Mouse (Mus musculus): ENCODE data around the gene Abcb6. TPM values are rescaled to one million over a fixed set of nuclear protein-coding genes. Genes with fewer than 3 reads are reported as not detected.

The Abcb6 gene
- polyA plus RNA-seq (2015; fragmentation: Nextera tagmentation; extraction: Ambion mirVana): 13.9 and 17.1 TPM in 2 replicates

DNA sequence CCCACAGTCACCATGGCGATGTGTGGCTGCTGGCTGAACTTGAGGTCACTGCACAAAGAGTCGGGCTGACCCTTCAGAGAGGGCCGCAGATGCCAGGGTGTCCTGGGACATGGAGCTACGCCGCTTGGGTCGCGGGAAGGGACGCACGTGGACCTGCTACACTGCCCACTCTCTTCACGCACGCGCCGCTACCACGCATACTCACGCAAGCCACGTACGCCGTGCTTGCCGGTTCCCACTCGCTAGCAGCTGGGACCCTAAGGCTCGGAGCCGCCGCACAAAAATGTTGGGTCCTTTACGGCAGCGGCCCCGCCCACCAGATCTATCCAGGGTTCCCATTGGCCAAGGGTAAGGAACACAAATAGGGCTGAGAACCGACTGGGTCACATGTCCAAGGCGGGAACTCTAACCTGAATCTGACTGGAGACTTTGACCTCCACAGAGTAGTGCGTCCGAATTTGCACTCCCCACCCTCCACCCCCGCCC lies at the start of gene Abcb6:
TSS of gene Abcb6 (minus strand) at position 288 of the 486 bp plus-strand sequence.
- peaks cover 49% of the 10 kb centered on the region for H3K36me3 ChIP-seq (ENCODE audit: control insufficient read depth, insufficient read depth)
- peak within 1 kb of the TSS; percentile 64; the same call in 1 of the 2 replicates for H3K27ac ChIP-seq (ENCODE audit: low read depth, low read length)
- WGBS: under 1% methylated on average over 31 of the region's 31 CpGs
- peak; percentile 87 for ATAC-seq
- H3K4me1 ChIP-seq (replicated peaks; ENCODE audit: control insufficient read depth, insufficient read depth, low read length): 0 out of 2 replicates have a peak, but pooled peaks cover 2% of the 10 kb centered on the region
- no peaks in the 10 kb centered on the region for H3K27me3 ChIP-seq (replicated peaks; ENCODE audit: control insufficient read depth, insufficient read depth, low read length)
- H3K4me3 ChIP-seq (ENCODE audit: low read depth, low read length): peak within 1 kb of the TSS; percentile 60
- peak within 1 kb of the TSS; percentile 38 for H3K9ac ChIP-seq (ENCODE audit: low read depth, low read length)
- peak within 1 kb of the TSS; percentile 98 for H3K4me2 ChIP-seq (replicated peaks; ENCODE audit: low read depth)
- no peaks in the 10 kb centered on the region for H3K9me3 ChIP-seq (ENCODE audit: control insufficient read depth)
- TF ChIP-seq CTCF (IDR thresholded peaks at IDR 0.05; ENCODE audit: low read depth): no peak

DNA sequence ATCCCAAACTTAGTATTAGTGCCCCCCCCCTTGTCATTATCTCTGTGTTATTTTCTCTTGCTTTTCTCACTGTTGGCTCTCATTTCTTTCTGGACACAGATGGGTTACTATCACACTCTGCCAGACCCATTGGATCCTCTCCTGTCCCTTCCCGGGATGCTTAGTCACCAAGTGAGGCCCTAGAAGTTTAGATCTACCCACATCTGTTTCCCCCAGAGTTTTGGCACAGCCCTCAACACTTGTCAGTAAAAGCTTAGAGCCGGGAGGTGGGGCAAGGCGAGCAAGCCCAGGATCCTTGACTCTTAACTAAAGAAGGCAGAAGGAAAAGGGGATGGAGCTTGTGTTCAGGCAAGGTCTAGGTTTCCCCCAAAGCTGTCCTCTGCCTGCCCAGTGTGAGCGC lies 49.0 kb upstream of the Abcb6 start:
- H3K9me3 ChIP-seq (ENCODE audit: control insufficient read depth): no peaks in the 10 kb centered on the region
- no peak overlapping the region for H3K9ac ChIP-seq (ENCODE audit: low read depth, low read length)
- H3K27ac ChIP-seq (ENCODE audit: low read depth, low read length): no peak overlapping the region
- 68% methylated on average over 4 of the region's 4 CpGs for WGBS
- H3K27me3 ChIP-seq (replicated peaks; ENCODE audit: control insufficient read depth, insufficient read depth, low read length): no peaks in the 10 kb centered on the region
- no peaks in the 10 kb centered on the region for H3K4me1 ChIP-seq (replicated peaks; ENCODE audit: control insufficient read depth, insufficient read depth, low read length)
- TF ChIP-seq CTCF (IDR thresholded peaks at IDR 0.05; ENCODE audit: low read depth): no peak
- no peaks in the 10 kb centered on the region for H3K36me3 ChIP-seq (ENCODE audit: control insufficient read depth, insufficient read depth)
- H3K4me2 ChIP-seq (replicated peaks; ENCODE audit: low read depth): no peak overlapping the region
- ATAC-seq: no peak
- H3K4me3 ChIP-seq (ENCODE audit: low read depth, low read length): no peak overlapping the region

DNA sequence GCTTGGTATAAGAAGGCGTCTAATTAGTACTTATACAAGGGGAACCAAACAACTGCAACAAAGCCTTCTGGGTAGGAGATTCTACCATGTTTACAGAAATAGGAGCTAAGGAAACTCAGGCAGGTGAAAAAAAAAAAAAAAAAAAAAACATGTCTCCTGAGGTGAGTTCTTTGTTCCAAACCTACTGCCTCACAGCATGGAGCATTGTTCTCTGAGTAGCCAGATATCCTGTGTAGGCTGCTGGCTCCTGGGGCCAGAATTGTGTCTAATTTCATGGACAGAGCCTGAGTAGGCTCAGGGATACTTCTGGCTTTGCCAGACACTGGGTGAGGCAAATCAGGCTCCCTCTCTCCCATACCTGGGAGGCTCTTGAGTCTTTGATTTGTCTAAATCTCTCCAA lies 47.5 kb upstream of the Abcb6 start:
- H3K4me3 ChIP-seq (ENCODE audit: low read depth, low read length): no peak overlapping the region
- H3K27me3 ChIP-seq (replicated peaks; ENCODE audit: control insufficient read depth, insufficient read depth, low read length): no peaks in the 10 kb centered on the region
- no peaks in the 10 kb centered on the region for H3K9me3 ChIP-seq (ENCODE audit: control insufficient read depth)
- 84% methylated on average over 1 of the region's 1 CpGs for WGBS
- no peak overlapping the region for H3K9ac ChIP-seq (ENCODE audit: low read depth, low read length)
- ATAC-seq: no peak
- no peak for TF ChIP-seq CTCF (IDR thresholded peaks at IDR 0.05; ENCODE audit: low read depth)
- H3K36me3 ChIP-seq (ENCODE audit: control insufficient read depth, insufficient read depth): no peaks in the 10 kb centered on the region
- H3K27ac ChIP-seq (ENCODE audit: low read depth, low read length): no peak overlapping the region
- H3K4me2 ChIP-seq (replicated peaks; ENCODE audit: low read depth): no peak overlapping the region
- no peaks in the 10 kb centered on the region for H3K4me1 ChIP-seq (replicated peaks; ENCODE audit: control insufficient read depth, insufficient read depth, low read length)

DNA sequence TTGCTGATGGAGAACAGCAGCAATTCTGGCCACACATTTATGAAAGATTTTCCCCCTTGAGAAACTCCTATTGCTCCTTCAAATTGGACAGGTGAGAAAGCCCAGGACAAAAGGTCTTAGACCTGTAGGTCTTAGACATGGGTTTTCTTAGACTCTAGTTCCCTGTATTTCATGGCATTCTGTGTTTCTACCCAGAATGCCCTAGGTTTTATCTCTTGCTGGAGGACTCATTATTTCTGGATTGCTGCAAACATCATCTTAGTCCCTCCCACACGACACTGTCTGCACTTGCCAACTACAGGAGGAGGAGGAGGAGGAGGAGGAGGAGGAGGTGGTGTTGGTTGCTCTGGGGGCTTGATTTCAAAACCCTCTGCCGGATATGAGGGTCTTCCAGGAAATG lies 45.9 kb upstream of the Abcb6 start:
- TF ChIP-seq CTCF (IDR thresholded peaks at IDR 0.05; ENCODE audit: low read depth): no peak
- Histone ChIP-seq H3K9me3 (ENCODE audit: control insufficient read depth) (no peaks in the 10 kb centered on the region), H3K4me1 (replicated peaks; ENCODE audit: control insufficient read depth, insufficient read depth, low read length) (no peaks in the 10 kb centered on the region), H3K27ac (ENCODE audit: low read depth, low read length) (no peak overlapping the region), H3K36me3 (ENCODE audit: control insufficient read depth, insufficient read depth) (no peaks in the 10 kb centered on the region), H3K4me3 (ENCODE audit: low read depth, low read length) (no peak overlapping the region), H3K9ac (ENCODE audit: low read depth, low read length) (no peak overlapping the region), H3K4me2 (replicated peaks; ENCODE audit: low read depth) (no peak overlapping the region), H3K27me3 (replicated peaks; ENCODE audit: control insufficient read depth, insufficient read depth, low read length) (peaks cover 3% of the 10 kb centered on the region; the same call in 1 of the 2 replicates)
- ATAC-seq: no peak
- WGBS: 62% methylated on average over 2 of the region's 2 CpGs

DNA sequence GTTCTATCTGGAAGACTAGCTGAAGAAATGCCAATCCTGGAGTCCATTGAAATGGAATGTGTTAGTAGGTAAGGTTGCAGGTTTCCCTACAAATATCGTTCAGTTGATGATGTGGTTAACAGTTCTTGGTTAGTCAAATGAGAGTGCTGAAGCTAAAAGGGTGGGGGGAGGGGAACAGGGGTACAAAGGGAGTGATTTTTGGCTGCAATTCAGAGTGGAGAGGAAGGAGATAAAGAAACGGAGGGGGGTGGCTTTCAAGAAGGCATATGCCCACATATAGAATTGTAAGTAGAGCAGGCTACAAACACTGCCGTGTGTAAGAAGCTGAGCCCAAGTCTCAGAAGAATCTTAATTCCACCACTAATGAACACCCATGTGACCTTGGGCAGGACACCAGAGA lies 45.3 kb upstream of the Abcb6 start:
- Histone ChIP-seq H3K9ac (ENCODE audit: low read depth, low read length) (no peak overlapping the region), H3K4me1 (replicated peaks; ENCODE audit: control insufficient read depth, insufficient read depth, low read length) (no peaks in the 10 kb centered on the region; the same call in 1 of the 2 replicates), H3K4me2 (replicated peaks; ENCODE audit: low read depth) (no peak overlapping the region), H3K27ac (ENCODE audit: low read depth, low read length) (no peak overlapping the region), H3K36me3 (ENCODE audit: control insufficient read depth, insufficient read depth) (no peaks in the 10 kb centered on the region), H3K27me3 (replicated peaks; ENCODE audit: control insufficient read depth, insufficient read depth, low read length) (peaks cover 10% of the 10 kb centered on the region; the same call in 1 of the 2 replicates), H3K9me3 (ENCODE audit: control insufficient read depth) (no peaks in the 10 kb centered on the region), H3K4me3 (ENCODE audit: low read depth, low read length) (no peak overlapping the region)
- TF ChIP-seq CTCF (IDR thresholded peaks at IDR 0.05; ENCODE audit: low read depth): no peak
- 73% methylated on average over 3 of the region's 3 CpGs for WGBS
- no peak for ATAC-seq

DNA sequence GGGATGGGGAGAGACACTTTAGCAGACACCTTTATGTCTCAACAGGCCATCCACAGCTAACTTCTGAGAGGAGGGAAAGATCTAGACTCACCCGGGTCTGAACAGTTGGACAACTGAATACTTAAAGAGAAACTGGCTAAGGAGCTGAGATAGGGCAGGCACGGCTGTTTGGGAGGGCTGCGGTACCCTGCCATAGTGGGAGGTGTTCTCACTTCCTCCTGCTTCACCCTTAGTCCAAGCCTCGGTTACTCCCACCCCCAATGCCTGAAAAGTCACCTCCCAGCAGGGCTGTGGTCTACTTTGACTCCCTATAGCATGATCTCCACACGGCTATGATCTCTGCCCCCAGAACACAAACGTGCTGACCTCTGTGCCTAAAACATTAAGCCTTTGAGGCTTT lies 43.3 kb upstream of the Abcb6 start:
- Histone ChIP-seq H3K4me1 (replicated peaks; ENCODE audit: control insufficient read depth, insufficient read depth, low read length) (no peaks in the 10 kb centered on the region; the same call in 1 of the 2 replicates), H3K9ac (ENCODE audit: low read depth, low read length) (no peak overlapping the region), H3K9me3 (ENCODE audit: control insufficient read depth) (no peaks in the 10 kb centered on the region), H3K27ac (ENCODE audit: low read depth, low read length) (no peak overlapping the region), H3K4me2 (replicated peaks; ENCODE audit: low read depth) (no peak overlapping the region), H3K36me3 (ENCODE audit: control insufficient read depth, insufficient read depth) (no peaks in the 10 kb centered on the region), H3K27me3 (replicated peaks; ENCODE audit: control insufficient read depth, insufficient read depth, low read length) (peaks cover 15% of the 10 kb centered on the region; the same call in 1 of the 2 replicates), H3K4me3 (ENCODE audit: low read depth, low read length) (no peak overlapping the region)
- 67% methylated on average over 6 of the region's 6 CpGs for WGBS
- TF ChIP-seq CTCF (IDR thresholded peaks at IDR 0.05; ENCODE audit: low read depth): no peak
- ATAC-seq: no peak
